Comparison of ENCODE assay signal across 14 mouse cellular contexts in the genomic region with DNA sequence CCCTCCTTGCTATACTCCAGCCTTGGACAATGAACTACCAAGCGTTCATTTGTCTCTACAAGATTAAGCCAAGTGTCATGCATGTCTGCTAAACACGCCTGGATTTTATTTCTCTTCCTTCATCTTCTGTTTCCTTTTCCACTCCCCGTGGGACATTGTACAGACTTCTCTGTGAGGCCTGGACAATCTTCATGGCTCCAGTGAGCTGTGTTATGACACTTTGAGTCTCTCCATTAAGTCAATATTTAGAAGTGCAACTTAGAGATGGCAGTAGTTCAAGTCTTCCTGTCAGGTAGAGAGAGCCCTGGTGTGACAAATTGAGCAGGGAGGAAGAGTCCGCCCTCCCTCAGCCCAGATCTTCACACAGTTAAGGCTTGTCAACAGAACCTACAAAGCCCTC. TPM values are rescaled to one million over a fixed set of nuclear protein-coding genes. Genes with fewer than 3 reads are reported as not detected.
"Had no signal": no experiment of that assay in that cellular context is flagged by ENCODE, and none has a peak within 500 bp of the region (broad histone marks: within the 10 kb centered on the region; RNA-seq: fewer than 3 reads in every experiment).

No protein-coding gene starts in this region.

- H3K27ac ChIP-seq: kidney, postnatal 0 days; left cerebral cortex, adult 2 months; liver, embryonic 14.5 days; lung, embryonic 15.5 days had no signal

- H3K4me1 ChIP-seq: lung, embryonic 15.5 days had no signal

- H3K4me3 ChIP-seq: left cerebral cortex, adult 2 months; lung, embryonic 15.5 days had no signal

- H3K9ac ChIP-seq: liver, embryonic 14.5 days; lung, embryonic 15.5 days had no signal

- DNase-seq: kidney, adult 18-20 months; kidney, adult 9 months; kidney, postnatal 25 days; layer of hippocampus, postnatal 36 days; lung, adult 18-20 months; lung, postnatal 10 days; lung, postnatal 36 days; midbrain, embryonic 14.5 days; thymus, postnatal 25 days had no signal

- H3K9me3 ChIP-seq: lung, embryonic 15.5 days had no signal

- H3K36me3 ChIP-seq: lung, embryonic 15.5 days had no signal

- H3K27me3 ChIP-seq: lung, embryonic 15.5 days had no signal

- H3K4me2 ChIP-seq: lung, embryonic 15.5 days; midbrain, embryonic 11.5 days had no signal

RNA-seq across cellular contexts. Expression of a gene that starts 47.3 kb away (rescaled TPM):
- polyA plus RNA-seq: midbrain, embryonic 14.5 days had no signal
